Mouse (Mus musculus) adrenal gland, postnatal 4 days (tissue): ENCODE results near the gene C130073F10Rik. TPM values are rescaled to one million over a fixed set of nuclear protein-coding genes. Genes with fewer than 3 reads are reported as not detected.
"Not testable (repeated sequence)": the region's sequence is repeated elsewhere in the genome, so short reads cannot be mapped to it uniquely, and the experiment has no call there.

Source experiments
- DNase-seq, 2 experiments: peaks; one replicate each; pipeline ENCODE4 v3.0.0; 2021 to 2022; ENCODE audit warnings: low spot score in 2 of 2, mixed read lengths in 2 of 2
- long read RNA-seq, 2 experiments: library from polyadenylated mRNA; stranded (forward); transcript quantifications; one replicate each; pipeline ENCODE4 v2.0.0; 2021
- total RNA-seq, 2 experiments: library from RNA; stranded (reverse); gene quantifications; 2 replicates each; pipeline ENCODE4 v1.2.3; 2021

C130073F10Rik gene
- total RNA-seq: not detected
- long read RNA-seq, experiment 1: 0 reads
- long read RNA-seq, experiment 2: 0 reads

DNA sequence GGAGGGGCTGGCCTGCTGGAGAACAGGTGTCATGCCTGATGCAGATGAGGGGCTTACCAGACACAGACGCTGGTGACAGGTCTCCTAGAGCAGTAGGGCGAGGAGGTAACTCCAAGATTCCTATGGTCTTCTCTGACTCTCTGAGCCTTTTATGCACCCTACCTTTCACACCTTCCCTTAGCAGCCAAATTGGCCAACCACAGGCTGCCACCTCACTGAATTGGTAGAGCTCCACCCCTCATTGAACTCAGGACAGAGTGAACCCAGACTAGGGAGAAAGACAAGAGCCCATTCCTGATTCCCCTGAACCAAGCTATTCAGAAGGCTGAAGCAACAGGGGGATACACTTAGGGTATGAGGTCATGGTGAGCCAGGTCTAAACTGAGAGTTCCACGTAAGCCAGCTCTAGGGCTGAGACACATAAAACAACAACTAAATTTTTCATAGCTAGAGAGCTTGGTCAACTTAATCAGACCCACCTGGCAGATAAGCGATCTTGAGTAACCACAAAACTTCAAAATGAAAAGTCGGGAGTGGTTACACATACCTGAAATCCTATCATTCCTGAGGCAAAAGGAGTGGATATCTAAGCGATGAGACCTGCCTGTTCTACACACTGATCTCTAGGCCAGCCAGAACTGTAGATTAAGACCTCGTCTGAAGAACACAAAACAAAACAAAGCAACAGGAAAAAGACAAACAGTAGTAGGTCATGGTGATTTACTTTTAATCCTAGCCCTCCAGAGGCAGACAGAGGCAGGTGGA, at the start of gene C130073F10Rik:
Gene C130073F10Rik, minus strand, starts transcription at position 134 of the 765 bp plus-strand sequence.
- no peak for DNase-seq

DNA sequence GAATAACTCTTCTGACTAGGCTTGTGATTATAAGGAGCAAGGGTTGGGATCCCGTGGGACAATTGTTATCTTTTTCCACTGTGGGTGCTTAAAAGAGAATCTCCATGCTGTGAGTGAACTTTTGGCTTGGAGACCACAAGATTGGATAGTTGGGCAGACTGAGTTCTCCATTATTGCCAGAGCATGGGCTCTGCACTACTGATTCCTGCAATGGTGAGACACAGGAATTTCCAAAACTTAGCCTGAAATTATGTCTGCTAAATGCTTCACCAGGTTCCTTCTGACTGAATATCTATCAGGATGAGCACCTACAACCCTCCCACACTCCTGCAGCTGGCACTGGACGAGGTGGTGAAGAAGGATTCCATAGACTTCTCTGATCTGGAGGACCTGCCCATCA, 46.5 kb upstream of the C130073F10Rik start, which contains the start of gene Gm12794:
Gene Gm12794, plus strand, starts transcription at position 301 of the 400 bp plus-strand sequence.
- not testable (repeated sequence) for DNase-seq

DNA sequence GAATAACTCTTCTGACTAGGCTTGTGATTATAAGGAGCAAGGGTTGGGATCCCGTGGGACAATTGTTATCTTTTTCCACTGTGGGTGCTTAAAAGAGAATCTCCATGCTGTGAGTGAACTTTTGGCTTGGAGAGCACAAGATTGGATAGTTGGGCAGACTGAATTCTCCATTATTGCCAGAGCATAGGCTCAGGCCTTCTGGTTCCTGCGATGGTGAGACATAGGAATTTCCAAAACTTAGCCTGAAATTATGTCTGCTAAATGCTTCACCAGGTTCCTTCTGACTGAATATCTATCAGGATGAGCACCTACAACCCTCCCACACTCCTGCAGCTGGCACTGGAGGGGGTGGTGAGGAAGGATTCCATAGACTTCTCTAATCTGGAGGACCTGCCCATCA, 15.2 kb upstream of the C130073F10Rik start, which contains the start of gene Gm12800:
Gene Gm12800, plus strand, starts transcription at position 301 of the 400 bp plus-strand sequence.
- not testable (repeated sequence) for DNase-seq

DNA sequence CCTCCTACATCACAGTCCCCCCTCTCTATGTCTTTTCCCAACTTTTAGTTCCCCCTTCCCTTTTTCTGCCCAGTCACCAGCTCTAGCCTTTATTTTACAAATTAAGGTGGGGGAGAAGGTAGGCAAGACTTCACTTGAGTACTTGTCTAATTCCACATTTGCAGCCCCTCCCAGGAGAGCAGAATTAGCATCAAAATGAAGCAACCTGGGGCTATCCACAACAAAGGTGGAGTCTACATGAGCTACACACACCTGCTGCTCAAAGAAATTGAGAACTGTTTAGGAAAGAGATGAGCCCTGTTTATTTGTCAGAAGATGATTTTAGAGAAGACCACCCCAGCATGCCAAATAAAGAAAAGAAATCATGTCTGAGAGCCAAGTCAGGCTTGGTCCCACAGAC, 4.2 kb downstream of the C130073F10Rik start:
- DNase-seq: no peak

DNA sequence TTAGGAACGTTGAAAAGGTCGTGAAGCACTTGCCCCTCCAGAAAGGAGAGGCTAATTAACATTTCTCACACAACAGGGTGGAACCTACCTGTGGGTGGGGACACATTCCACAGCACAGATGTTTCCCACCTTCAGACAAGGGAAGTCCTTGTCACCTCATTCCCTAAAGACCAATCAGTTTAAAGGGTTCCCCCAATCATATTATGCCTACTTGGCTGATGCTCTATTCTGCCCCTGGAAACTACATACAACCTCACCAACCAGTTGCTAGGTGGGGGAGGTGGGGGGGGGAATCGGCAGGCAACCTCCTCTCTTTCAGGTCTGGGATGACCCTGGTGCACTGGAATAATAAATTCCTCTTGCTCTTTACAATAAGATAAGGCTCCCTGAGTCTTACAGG, 9.9 kb downstream of the C130073F10Rik start:
- DNase-seq: no peak

DNA sequence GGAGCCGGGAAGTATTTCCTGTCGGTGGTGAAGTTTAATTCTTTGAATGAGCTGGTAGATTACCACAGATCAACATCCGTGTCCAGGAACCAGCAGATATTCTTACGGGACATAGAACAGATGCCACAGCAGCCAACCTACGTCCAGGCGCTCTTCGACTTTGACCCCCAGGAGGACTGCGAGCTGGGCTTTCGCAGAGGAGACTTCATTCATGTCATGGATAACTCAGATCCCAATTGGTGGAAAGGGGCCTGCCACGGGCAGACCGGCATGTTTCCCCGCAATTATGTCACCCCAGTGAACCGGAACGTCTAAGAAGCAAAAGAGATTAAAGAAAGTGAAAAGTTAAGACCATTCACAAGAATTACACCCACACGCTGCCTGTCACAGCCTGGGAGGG, 17.9 kb downstream of the C130073F10Rik start:
- DNase-seq: not testable (repeated sequence)

DNA sequence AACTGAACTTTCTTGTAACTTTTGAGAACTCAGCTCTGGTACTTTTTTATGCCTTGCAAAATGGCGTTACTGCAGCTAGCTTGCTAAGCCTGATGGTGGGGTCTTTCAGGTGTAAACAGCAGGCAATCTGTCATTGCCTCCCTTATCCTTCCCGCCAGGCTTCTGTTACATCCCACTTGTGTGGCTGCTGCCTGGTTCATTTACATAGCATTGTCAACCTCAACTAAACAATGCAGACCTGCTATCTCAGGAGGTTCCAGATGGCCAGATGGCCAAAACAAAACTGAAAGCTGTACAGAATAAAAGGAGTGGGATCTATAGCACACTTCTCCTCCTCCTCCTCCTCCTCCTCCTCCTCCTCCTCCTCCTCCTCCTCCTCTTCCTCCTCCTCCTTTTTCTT, 21.6 kb downstream of the C130073F10Rik start:
- DNase-seq: not testable (repeated sequence)

DNA sequence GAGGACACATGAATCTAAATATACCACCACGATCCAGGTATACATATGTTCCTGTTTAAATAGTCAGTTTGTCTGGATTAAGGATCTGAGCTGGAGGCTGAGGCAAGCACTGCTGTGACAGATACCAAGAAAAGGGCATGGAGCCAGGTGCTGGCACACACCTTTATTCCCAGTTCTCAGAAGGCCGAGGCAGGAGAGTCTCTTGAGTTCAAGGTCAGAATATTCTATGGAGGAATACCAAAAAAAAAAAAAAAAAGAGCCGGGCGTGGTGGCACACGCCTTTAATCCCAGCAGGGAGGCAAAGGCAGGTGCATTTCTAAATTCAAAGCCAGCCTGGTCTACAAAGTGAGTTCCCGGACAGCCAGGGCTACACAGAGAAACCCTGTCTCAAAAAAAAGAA, 31.3 kb downstream of the C130073F10Rik start:
- DNase-seq: no peak

DNA sequence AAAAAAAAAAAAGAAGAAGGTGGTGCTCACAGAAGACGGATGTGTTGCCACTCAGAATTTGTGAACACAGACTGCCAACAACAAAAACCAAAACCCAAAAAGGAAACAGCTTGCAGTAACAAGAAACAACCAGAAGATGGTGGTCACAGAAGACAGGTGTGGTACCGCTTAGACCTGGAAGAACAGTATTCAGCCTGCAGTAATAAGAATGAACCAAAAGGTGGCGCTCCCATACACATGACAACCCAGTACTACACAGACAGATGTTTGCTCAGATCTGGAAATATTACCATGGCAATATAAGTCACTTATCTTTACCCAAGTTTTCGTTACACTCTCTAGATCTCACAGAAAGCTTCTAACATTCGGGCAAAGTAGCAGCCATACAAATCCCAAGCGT, 32.7 kb downstream of the C130073F10Rik start:
- DNase-seq: no peak

DNA sequence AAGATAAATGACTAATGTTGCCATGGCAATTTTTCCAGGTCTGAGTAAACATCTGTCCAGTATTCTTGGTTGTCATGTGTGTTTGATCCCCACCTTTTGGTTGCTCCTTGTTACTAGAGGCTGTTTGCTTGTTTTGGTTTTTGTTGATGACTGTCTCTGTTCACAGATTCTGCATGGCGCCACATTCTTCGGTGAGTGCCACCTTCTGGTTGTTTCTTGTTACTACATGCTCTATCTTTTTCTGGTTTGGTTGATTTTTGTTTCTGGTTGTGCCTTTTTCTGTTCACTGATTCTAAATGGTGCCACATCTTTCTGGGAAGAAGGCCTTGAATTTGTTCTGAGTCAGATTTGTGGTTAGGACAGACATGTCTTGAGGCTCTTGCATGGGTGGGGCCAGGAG, 42.7 kb downstream of the C130073F10Rik start:
- no peak for DNase-seq

DNA sequence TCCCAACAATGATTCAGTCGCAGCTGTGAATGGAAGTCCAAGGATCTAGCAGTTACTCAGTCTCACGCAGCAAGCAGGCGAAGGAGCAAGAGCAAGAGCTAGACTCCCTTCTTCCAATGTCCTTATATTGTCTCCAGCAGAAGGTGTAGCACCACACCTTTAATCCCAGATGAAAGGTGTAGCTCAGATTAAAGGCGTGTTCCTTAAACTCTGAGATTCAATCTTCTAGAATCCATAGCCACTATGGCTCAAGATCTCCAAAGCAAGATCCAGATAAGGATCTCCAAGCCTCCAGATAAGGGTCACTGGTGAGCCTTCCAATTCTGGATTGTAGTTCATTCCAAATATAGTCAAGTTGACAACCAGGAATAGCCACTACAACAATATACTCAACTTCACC, 49.7 kb downstream of the C130073F10Rik start, which contains the start of gene B020004J07Rik:
Gene B020004J07Rik, minus strand, starts transcription at position 101 of the 400 bp plus-strand sequence.
- not testable (repeated sequence) for DNase-seq

Other genes starting within 250 kb of the C130073F10Rik start
- gene Leprot, start 246.1 kb downstream of the C130073F10Rik start, total RNA-seq: 10 to 100 TPM; 96.3 to 98.2 TPM
- gene Lepr, start 176.4 kb downstream of the C130073F10Rik start, total RNA-seq: 10 to 100 TPM; 11.7 to 17.3 TPM
- gene B020004J07Rik, start 49.8 kb downstream of the C130073F10Rik start, total RNA-seq: not detected
- not detected for gene Gm12800, start 15.3 kb upstream of the C130073F10Rik start, total RNA-seq
- not detected for gene Gm12794, start 46.6 kb upstream of the C130073F10Rik start, total RNA-seq
- not detected for gene Gm12790, start 87.3 kb upstream of the C130073F10Rik start, total RNA-seq
- not detected for gene Gm12789, start 92.8 kb upstream of the C130073F10Rik start, total RNA-seq
- 10 to 100 TPM; 13.9 to 16.4 TPM for gene Pde4b, start 193.8 kb upstream of the C130073F10Rik start, total RNA-seq